Mouse (Mus musculus): Measurements from ENCODE around the gene Usf1. TPM values are rescaled to one million over a fixed set of nuclear protein-coding genes. Genes with fewer than 3 reads are reported as not detected.

The Usf1 gene
- polyA plus RNA-seq, 1 experiment = 106 TPM

DNA sequence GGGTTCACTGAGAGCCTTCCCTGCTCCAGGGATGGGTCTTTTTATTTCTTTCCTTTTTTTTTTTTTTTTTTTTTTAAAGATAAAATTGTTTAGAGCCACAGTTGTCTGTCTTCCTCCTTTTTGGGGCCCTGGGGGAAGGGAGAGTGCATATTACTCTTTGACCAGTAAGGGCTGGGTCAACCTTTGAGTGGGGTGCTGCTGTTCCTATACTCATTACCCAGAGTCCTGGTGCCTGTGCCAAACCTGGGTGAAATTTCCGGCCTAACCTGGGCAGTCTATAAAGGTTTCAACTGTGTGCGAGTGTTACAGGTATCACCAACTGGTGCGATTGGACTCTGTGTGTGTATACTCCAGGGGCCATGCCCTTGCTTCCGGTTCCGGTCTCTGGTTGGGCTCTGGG is 7.5 kb downstream of the Usf1 start, which contains the start of gene Tstd1:
TSS of gene Tstd1 (plus strand) at position 213 of the 400 bp plus-strand sequence.
- Histone ChIP-seq H3ac (ENCODE audit: control insufficient read depth, insufficient read length) (no peak within 1 kb of the TSS), H3K4me3 (no peak within 1 kb of the TSS), H3K79me2 (ENCODE audit: control insufficient read depth, insufficient read depth) (peaks cover 16% of the 10 kb centered on the region), H3K4me2 (ENCODE audit: low read depth) (no peak within 1 kb of the TSS), H3K27me3 (ENCODE audit: control insufficient read depth, insufficient read depth, insufficient read length) (no peaks in the 10 kb centered on the region), H3K36me3 (ENCODE audit: control insufficient read depth, insufficient read depth) (peaks cover 20% of the 10 kb centered on the region)
- TF ChIP-seq MYOD1 (IDR thresholded peaks at IDR 0.05; ENCODE audit: control insufficient read depth in 1 of 3, insufficient read length in 2 of 3, low read depth in 2 of 3) (no peak), REST (IDR thresholded peaks at IDR 0.05; ENCODE audit: insufficient read depth, insufficient read length) (no peak), TCF3 (IDR thresholded peaks at IDR 0.05; ENCODE audit: insufficient read length, low read depth) (no peak), CEBPB (IDR thresholded peaks at IDR 0.05; ENCODE audit: insufficient read depth, poor library complexity, severe bottlenecking) (no peak), MAX (IDR thresholded peaks at IDR 0.05; ENCODE audit: low read depth) (no peak), SRF (IDR thresholded peaks at IDR 0.05; ENCODE audit: control insufficient read depth, insufficient read length, low read depth) (no peak), POLR2A (IDR thresholded peaks at IDR 0.05; ENCODE audit: insufficient read length, low read depth) (no peak), POLR2AphosphoS2 (IDR thresholded peaks at IDR 0.05; ENCODE audit: insufficient read length, low read depth) (no peak), TCF12 (IDR thresholded peaks at IDR 0.05; ENCODE audit: insufficient read depth, poor library complexity, severe bottlenecking) (no peak), MYOG (IDR thresholded peaks at IDR 0.05; ENCODE audit: control insufficient read depth in 1 of 3, insufficient read depth in 1 of 3, insufficient read length in 2 of 3, low read depth in 2 of 3) (no peak), USF1 (IDR thresholded peaks at IDR 0.05; ENCODE audit: low read depth) (no peak), E2F4 (IDR thresholded peaks at IDR 0.05; ENCODE audit: insufficient read depth) (no peak)

DNA sequence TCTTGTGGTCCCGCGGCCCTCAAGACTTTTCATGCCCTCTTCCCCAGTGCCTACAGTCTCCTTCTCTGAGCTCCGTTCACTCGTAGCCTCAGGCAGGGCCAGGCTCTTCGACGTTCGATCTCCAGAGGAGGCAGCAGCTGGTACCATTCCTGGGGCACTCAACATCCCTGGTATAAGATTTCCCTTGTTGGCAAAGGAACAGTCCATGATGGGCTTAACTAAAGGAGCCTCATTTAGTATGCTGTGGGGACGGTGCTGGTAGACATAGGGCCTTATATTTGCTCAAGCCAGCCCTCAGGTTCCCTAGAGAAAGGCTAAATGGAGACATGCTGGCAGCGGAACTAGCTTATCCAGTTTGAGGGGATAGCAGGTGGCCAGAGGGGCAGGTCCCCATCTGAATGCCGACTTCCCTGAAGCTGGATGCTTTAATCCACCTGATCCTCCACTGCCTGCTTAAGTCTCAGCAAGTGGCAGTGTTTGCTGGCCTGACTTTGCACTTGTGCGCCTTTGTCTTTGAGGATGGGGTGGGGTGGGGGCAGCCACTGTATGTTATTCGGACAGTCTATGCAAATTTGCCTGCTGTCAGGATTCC is 8.3 kb downstream of the Usf1 start:
- Histone ChIP-seq H3ac (ENCODE audit: control insufficient read depth, insufficient read length) (no peak overlapping the region), H3K27me3 (ENCODE audit: control insufficient read depth, insufficient read depth, insufficient read length) (no peaks in the 10 kb centered on the region), H3K79me2 (ENCODE audit: control insufficient read depth, insufficient read depth) (peaks cover 8% of the 10 kb centered on the region), H3K4me2 (ENCODE audit: low read depth) (no peak overlapping the region), H3K36me3 (ENCODE audit: control insufficient read depth, insufficient read depth) (peaks cover 20% of the 10 kb centered on the region), H3K4me3 (no peak overlapping the region)
- TF ChIP-seq TCF3 (IDR thresholded peaks at IDR 0.05; ENCODE audit: insufficient read length, low read depth) (no peak), MYOG (IDR thresholded peaks at IDR 0.05; ENCODE audit: control insufficient read depth in 1 of 3, insufficient read depth in 1 of 3, insufficient read length in 2 of 3, low read depth in 2 of 3) (no peak), SRF (IDR thresholded peaks at IDR 0.05; ENCODE audit: control insufficient read depth, insufficient read length, low read depth) (no peak), MAX (IDR thresholded peaks at IDR 0.05; ENCODE audit: low read depth) (no peak), POLR2A (IDR thresholded peaks at IDR 0.05; ENCODE audit: insufficient read length, low read depth) (no peak), MYOD1 (IDR thresholded peaks at IDR 0.05; ENCODE audit: control insufficient read depth in 1 of 3, insufficient read length in 2 of 3, low read depth in 2 of 3) (no peak), REST (IDR thresholded peaks at IDR 0.05; ENCODE audit: insufficient read depth, insufficient read length) (no peak), TCF12 (IDR thresholded peaks at IDR 0.05; ENCODE audit: insufficient read depth, poor library complexity, severe bottlenecking) (no peak), CEBPB (IDR thresholded peaks at IDR 0.05; ENCODE audit: insufficient read depth, poor library complexity, severe bottlenecking) (no peak)

DNA sequence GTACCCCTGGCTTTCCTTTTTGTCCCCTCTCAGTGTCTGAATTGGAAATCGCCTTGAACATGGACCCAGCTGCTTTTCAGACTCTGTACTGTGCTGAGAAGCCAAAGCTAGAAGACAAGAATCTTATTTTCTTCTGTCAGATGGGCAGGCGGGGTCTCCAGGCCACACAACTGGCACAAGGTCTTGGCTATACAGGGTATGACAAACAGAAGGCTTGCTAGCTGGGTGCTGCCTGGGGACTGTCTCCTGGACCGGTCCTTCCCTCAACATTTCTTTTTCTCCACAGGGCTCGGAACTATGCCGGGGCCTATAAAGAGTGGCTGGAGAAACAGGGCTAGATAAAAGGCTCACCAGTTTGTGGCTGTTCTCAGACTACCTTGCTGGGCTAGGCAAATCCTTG is 8.8 kb downstream of the Usf1 start:
- Histone ChIP-seq H3K4me3 (no peak overlapping the region), H3ac (ENCODE audit: control insufficient read depth, insufficient read length) (no peak overlapping the region)
- TF ChIP-seq MAX (IDR thresholded peaks at IDR 0.05; ENCODE audit: low read depth) (no peak), POLR2AphosphoS2 (IDR thresholded peaks at IDR 0.05; ENCODE audit: insufficient read length, low read depth) (no peak), SRF (IDR thresholded peaks at IDR 0.05; ENCODE audit: control insufficient read depth, insufficient read length, low read depth) (no peak), REST (IDR thresholded peaks at IDR 0.05; ENCODE audit: insufficient read depth, insufficient read length) (no peak), TCF12 (IDR thresholded peaks at IDR 0.05; ENCODE audit: insufficient read depth, poor library complexity, severe bottlenecking) (no peak), POLR2A (IDR thresholded peaks at IDR 0.05; ENCODE audit: insufficient read length, low read depth) (no peak), MYOD1 (IDR thresholded peaks at IDR 0.05; ENCODE audit: control insufficient read depth in 1 of 3, insufficient read length in 2 of 3, low read depth in 2 of 3) (no peak), USF1 (IDR thresholded peaks at IDR 0.05; ENCODE audit: low read depth) (no peak), MYOG (IDR thresholded peaks at IDR 0.05; ENCODE audit: control insufficient read depth in 1 of 3, insufficient read depth in 1 of 3, insufficient read length in 2 of 3, low read depth in 2 of 3) (no peak), TCF3 (IDR thresholded peaks at IDR 0.05; ENCODE audit: insufficient read length, low read depth) (no peak), CEBPB (IDR thresholded peaks at IDR 0.05; ENCODE audit: insufficient read depth, poor library complexity, severe bottlenecking) (no peak), E2F4 (IDR thresholded peaks at IDR 0.05; ENCODE audit: insufficient read depth) (no peak)

DNA sequence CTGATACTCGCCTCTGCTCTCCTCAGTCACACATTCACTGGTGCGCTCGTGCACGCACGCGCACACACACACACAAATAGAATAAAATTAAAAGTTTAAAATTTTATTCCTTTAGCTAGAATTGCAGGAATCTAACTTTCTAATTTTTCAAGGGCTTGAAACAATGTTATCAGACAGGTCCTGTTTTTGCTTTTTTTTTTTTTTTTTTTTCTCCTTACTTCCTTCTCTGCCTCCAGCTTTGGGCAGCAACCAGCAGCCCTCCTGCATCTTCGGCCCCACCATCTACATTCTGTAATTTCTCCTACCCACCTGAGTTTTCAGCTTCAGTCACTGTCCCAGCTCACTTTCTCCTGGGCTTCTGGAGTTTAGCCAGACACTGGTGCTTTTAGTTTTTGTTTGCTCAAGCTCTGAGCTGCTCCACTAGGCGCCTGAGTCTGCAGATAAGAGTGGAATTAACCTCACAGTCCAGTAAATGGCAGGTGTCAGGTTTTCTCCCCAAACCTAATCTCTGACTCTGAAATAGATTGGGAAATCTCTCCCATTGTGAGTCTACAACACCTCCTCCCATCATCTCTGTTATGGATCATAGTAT is 11.5 kb downstream of the Usf1 start:
- no peak overlapping the region for H3K4me2 ChIP-seq (ENCODE audit: low read depth)

More for the DNA sequence above, 8.8 kb downstream of the Usf1 start:
- no peak overlapping the region for H3K4me2 ChIP-seq (ENCODE audit: low read depth)
- peaks cover 4% of the 10 kb centered on the region for H3K79me2 ChIP-seq (ENCODE audit: control insufficient read depth, insufficient read depth)
- H3K36me3 ChIP-seq (ENCODE audit: control insufficient read depth, insufficient read depth) = peaks cover 20% of the 10 kb centered on the region
- H3K27me3 ChIP-seq (ENCODE audit: control insufficient read depth, insufficient read depth, insufficient read length) = no peaks in the 10 kb centered on the region

DNA sequence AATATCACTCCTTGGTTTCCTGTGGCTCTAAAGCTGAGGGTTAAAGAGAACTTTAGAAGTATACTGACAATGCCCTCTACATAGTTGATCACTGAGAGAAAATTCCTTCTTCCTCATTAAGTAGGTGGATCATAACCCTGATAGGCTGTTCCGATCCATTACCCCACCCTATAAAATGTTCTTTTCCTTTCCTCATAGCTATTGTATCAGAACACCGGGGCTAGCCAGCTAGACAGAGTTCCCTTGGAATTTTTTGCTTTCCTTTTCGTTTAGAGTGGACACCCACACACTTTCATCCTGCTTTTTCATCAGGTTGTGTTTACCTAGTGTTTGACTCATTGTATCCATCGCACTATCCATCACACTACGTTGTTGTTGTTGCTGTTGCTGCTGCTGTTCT is 13.5 kb downstream of the Usf1 start:
- Histone ChIP-seq H3K4me3 (no peak overlapping the region), H3K4me2 (ENCODE audit: low read depth) (no peak overlapping the region), H3K79me2 (ENCODE audit: control insufficient read depth, insufficient read depth) (no peaks in the 10 kb centered on the region), H3K36me3 (ENCODE audit: control insufficient read depth, insufficient read depth) (peaks cover 3% of the 10 kb centered on the region), H3K27me3 (ENCODE audit: control insufficient read depth, insufficient read depth, insufficient read length) (no peaks in the 10 kb centered on the region), H3ac (ENCODE audit: control insufficient read depth, insufficient read length) (no peak overlapping the region)
- no peak for TF ChIP-seq MYOD1 (IDR thresholded peaks at IDR 0.05; ENCODE audit: control insufficient read depth in 1 of 3, insufficient read length in 2 of 3, low read depth in 2 of 3)

More for the DNA sequence above, 11.5 kb downstream of the Usf1 start:
- no peak overlapping the region for H3ac ChIP-seq (ENCODE audit: control insufficient read depth, insufficient read length)
- H3K27me3 ChIP-seq (ENCODE audit: control insufficient read depth, insufficient read depth, insufficient read length) = no peaks in the 10 kb centered on the region
- H3K36me3 ChIP-seq (ENCODE audit: control insufficient read depth, insufficient read depth) = peaks cover 11% of the 10 kb centered on the region
- no peak for TF ChIP-seq E2F4 (IDR thresholded peaks at IDR 0.05; ENCODE audit: insufficient read depth)
- no peaks in the 10 kb centered on the region for H3K79me2 ChIP-seq (ENCODE audit: control insufficient read depth, insufficient read depth)
- no peak overlapping the region for H3K4me3 ChIP-seq
